Mouse (Mus musculus): ENCODE results near the gene Cpsf4l.
"Not testable (repeated sequence)": the region's sequence is repeated elsewhere in the genome, so short reads cannot be mapped to it uniquely, and the experiment has no call there.

Cpsf4l gene

DNA sequence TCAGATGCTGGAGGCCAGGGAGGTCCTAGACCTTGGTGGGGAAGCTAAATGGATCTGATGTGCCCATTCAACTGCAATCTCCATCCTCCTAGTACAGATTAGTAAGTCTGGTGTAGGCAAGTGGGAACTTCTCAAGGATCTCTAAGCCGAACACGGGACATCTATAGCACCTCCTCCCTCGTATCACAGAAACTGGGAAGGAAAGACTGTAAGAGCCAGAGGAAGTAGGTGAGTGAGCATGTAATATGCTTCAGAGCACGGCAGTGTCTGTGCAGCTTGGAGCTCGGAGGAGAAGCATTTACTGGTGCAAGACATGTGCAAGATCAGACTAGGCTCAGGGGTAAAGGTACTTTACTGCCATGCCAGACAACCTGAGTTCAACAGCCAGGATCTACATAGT is 41.0 kb downstream of the Cpsf4l start:
- DNase-seq (ENCODE audit: low read depth, low spot score) = no peak

DNA sequence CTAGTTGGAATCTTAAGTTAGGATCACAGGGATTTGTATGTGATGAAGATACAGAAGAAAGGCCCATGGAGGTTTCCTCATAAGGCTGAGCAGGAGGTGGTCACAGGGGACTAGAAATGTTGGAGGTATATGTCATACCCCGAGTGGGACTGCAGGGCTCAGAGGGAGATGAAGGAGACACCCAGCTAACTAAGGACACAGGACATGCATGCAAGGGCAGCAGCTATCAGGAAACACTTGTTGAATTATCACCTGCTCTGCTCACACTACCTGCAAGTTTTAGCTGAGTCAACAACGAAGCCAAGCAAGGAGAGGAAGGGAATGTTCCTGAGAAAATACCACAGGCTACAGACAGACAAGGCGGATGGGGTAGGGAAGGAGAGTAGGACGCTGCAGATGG is 42.1 kb downstream of the Cpsf4l start:
- no peak for DNase-seq (ENCODE audit: low read depth, low spot score)

GRCm38 (mm10) chr11:113667122-113667521 is 42.7 kb downstream of the Cpsf4l start:
- no peak for DNase-seq (ENCODE audit: low read depth, low spot score)

- DNase-seq (ENCODE audit: low read depth, low spot score) = peak; percentile 42
Measured at GRCm38 (mm10) chr11:113666648-113667047, 43.2 kb downstream of the Cpsf4l start.

DNA sequence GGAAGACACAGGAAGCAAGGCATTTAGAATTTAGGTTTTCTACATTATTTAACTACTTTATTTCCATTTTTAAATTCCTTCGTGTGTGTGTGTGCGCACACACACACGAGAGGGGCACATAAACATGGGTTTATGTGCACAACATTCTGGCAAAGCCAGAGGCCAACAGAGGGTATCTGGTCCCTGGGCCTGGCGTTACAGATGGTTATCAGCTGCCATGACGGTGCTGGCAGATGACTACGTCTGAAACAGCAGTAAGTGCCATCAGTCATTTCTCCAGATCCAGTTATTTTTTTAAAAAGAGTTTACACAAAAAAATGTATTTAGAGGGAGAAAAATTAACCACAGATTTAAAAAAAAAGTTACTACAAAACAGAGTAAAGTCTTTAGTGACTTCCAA is 43.6 kb downstream of the Cpsf4l start:
- no peak for DNase-seq (ENCODE audit: low read depth, low spot score)

DNA sequence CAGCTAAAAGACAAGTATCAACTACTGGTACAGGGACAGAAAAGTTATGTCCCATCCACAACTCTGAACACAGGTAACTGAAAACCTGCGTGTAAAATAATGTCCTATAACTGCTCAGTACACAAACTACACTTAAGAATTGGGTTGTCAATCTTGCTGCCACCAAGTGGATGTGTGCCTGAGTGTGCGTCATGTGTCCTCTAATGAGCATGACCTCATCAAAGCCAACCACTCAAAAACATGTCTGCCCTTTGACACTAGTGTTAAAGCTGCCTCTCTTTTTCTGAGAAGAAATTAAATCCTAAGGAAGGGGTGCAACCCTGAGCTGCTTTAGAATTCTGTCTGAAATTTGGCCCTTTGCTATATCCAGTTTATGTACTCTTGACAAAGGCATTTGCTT is 45.5 kb downstream of the Cpsf4l start:
- DNase-seq (ENCODE audit: low read depth, low spot score) = no peak

DNA sequence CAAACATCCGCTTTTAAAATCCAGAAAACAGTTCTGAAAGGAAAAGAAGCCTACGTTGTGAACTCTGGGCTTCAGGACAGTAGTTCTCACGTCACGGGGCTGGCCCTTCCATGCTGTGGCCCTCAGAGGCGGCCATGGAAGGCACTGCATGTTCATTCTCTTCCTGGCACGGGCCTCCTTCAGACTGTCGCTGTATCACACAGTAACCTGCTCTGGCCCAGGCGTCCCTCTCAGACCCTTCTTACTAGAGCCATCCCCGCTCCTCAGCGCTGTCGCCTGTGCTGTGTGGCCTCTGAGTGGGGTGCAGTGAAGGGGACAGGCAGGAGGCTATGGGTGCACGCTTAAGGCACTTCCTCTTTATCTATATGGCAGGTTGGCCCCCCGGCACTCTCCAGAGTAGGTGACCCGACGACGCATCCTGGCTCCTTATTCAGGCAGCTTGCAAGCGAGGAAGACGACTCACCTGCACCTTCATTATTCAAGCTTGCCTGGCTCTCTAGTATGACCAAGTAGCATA is 47.9 kb downstream of the Cpsf4l start:
- no peak for DNase-seq (ENCODE audit: low read depth, low spot score)

- DNase-seq (ENCODE audit: low read depth, low spot score) = no peak
Measured at GRCm38 (mm10) chr11:113660940-113661339, 48.9 kb downstream of the Cpsf4l start.

DNA sequence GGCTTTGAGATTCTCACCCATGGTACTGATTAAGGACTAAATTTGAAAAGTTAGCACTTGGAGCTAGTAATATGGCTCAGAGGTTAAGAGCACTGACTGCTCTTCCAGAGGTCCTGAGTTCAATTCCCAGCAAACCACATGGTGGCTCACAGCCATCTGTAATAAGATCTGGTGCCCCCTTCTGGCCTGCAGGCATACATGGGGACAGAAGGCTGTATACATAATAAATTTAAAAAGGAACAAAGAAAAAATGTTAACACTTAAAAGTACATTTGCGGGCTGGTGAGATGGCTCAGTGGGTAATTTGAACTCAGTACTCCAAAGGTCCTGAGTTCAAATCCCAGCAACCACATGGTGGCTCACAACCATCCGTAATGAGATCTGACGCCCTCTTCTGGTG is 49.6 kb downstream of the Cpsf4l start:
- not testable (repeated sequence) for DNase-seq (ENCODE audit: low read depth, low spot score)

DNA sequence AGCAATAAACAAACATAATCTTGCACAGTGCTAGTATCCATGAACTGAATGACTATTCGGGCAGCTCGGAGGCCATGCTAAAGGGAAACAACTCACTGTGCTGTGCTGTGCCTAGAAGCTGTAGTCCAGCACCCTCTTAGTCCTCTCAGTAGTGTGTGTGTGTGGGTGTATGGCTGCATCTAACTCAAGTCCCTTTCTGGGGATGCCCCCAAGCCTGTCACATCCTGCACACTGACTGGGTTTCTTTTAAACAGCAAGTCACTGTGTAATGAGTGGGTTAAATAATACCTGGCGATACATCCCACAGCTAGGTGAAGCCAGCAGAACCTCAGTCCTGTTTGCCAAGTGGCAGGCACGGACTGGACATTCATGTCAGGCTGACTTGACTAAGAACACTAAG is 51.1 kb downstream of the Cpsf4l start:
- DNase-seq (ENCODE audit: low read depth, low spot score) = no peak

GRCm38 (mm10) chr11:113658319-113658718 is 51.5 kb downstream of the Cpsf4l start:
- no peak for DNase-seq (ENCODE audit: low read depth, low spot score)

GRCm38 (mm10) chr11:113657221-113657620 is 52.6 kb downstream of the Cpsf4l start:
- DNase-seq (ENCODE audit: low read depth, low spot score) = no peak

DNA sequence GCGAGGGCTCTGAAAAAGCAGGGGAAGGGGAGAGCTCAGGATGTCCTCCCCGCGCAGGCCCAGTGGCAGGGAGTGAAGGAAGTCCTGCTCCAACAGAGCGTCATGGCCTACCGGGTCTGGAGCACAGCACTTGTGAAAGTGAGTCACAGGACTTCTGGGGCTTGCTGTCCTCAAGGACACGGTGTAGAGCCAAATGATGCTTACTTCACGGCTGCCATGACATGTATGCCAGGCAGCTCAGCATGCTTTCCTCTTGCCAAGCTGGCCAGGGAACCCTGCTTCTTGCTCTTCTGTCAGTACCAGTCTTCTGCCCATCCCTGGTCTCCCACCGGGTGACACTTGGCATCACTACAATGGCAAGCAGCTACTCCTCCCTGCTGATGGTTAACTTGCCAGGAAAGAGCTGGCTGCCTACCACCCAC is 53.3 kb downstream of the Cpsf4l start:
- no peak for DNase-seq (ENCODE audit: low read depth, low spot score)

DNA sequence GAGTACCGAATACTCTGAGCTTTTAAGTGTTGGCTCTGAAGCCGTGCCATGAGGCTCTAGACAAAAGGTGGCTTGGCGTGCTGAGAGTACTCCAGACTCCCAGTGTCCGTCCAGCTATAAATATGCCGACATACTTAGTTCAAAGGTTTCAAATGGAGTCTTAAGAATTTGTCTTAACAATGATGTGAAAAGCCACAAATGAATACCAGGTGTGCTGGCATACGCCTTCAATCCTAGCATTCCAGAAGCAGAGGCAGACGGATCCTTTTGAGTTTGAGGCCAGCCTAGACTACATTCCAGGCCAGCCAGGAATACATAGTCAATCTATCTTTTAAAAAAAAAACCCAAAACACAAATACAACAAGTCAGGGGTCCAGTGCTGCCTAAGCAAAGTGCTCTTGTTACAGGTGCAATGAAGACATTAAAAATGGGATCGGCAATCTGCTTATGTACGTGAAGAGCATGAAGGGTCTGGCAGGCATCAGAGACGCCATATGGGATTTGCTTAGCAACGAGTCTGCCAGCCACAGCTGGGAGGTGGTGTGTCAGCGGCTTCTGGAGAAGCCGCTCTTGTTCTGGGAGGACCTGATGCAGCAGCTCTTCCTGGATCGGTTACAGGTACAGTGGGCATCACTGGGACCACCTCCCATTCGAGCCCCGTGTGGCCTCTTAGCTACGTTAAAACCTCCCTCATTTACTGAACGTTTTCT is 55.1 kb downstream of the Cpsf4l start:
- DNase-seq (ENCODE audit: low read depth, low spot score) = no peak

DNA sequence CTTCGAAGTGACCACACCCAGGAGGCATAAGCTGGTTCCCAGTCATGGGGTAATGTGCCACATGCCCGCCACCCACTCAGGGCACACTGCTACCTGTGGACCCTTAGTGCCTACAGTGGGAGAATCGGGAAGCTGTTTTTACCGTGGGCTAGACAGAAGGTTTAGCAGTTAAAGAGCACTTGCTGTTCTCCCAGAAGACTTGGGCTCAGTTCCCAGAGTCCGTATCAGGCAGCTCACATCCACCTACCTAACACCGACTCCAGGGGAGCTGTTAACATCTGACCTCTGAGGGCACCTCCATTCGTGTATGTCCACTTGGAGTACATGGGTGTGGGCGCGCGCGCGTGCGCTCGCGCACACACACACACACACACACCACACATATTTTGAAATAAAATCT is 55.7 kb downstream of the Cpsf4l start:
- no peak for DNase-seq (ENCODE audit: low read depth, low spot score)

- DNase-seq (ENCODE audit: low read depth, low spot score) = no peak
Measured at GRCm38 (mm10) chr11:113652516-113652915, 57.3 kb downstream of the Cpsf4l start.

- peak; percentile 61 for DNase-seq (ENCODE audit: low read depth, low spot score)
Measured at GRCm38 (mm10) chr11:113651907-113652273, 57.9 kb downstream of the Cpsf4l start.

GRCm38 (mm10) chr11:113651206-113651906 is 58.5 kb downstream of the Cpsf4l start:
- DNase-seq (ENCODE audit: low read depth, low spot score) = no peak

DNA sequence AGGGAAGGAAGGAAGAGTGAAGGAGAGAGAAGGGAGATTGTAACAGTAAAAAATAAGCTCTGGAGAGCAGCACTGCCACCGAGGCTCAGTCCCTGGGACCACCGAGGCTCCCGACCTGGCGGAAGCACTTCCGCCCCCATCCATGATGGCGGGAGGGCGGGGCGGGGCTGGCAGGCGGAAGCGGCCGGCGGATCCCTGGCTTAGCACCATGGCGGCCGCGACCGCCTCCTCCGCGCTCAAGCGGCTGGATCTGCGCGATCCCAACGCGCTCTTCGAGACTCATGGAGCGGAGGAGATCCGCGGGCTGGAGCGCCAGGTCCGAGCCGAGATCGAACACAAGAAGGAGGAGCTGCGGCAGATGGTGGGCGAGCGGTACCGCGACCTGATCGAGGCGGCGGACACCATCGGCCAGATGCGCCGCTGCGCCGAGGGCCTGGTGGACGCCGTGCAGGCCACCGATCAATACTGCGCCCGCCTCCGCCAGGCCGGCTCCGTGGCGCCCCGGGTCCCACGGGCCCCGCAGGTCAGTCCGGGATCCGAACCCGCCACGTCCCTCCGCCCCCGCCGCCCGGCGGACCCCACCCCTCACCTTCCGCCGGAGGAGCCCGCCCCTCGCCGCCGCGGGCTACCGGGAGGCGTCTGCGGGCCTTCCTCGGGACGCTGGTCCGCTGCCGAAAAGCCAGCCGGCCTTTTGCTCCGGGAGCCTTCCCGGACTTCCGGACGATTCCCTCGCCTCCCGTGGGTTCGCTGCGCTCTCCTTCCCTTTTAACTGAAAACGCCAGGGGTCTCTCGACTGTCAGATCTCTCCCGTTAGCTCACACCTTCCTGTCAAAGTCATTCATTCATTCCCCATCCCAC is 60.2 kb downstream of the Cpsf4l start, which contains the start of gene Slc39a11:
Slc39a11 (minus strand) TSS at position 727 of the 858 bp plus-strand sequence.
- DNase-seq (ENCODE audit: low read depth, low spot score) = peak; percentile 58

GRCm38 (mm10) chr11:113648690-113649352 is 61.0 kb downstream of the Cpsf4l start, which contains the start of gene Cog1:
Gene Cog1, plus strand, starts transcription at chr11:113649169.
- no peak for DNase-seq (ENCODE audit: low read depth, low spot score)
